Mouse (Mus musculus) erythroblast, embryonic 14.5 days (primary cell): ENCODE measurements around the gene Gpn2. TPM values are rescaled to one million over a fixed set of nuclear protein-coding genes. Genes with fewer than 3 reads are reported as not detected.

Source experiments
- H3K27me3 ChIP-seq: 2 replicates; pipeline ENCODE4 v1.6.1; 2012; ENCODE audit warnings: inconsistent platforms; ENCODE audit not compliant: control insufficient read depth
- H3K36me3 ChIP-seq: 2 replicates; pipeline ENCODE4 v1.6.1; 2012; ENCODE audit warnings: mild to moderate bottlenecking, inconsistent platforms; ENCODE audit not compliant: control insufficient read depth
- H3K4me1 ChIP-seq: 2 replicates; pipeline ENCODE4 v1.6.1; 2012; ENCODE audit warnings: inconsistent platforms; ENCODE audit not compliant: control insufficient read depth
- H3K4me3 ChIP-seq: replicated peaks from 2 replicates; pipeline ENCODE3; 2012; ENCODE audit warnings: moderate library complexity, mild to moderate bottlenecking, inconsistent platforms
- H3K9me3 ChIP-seq: 2 replicates; pipeline ENCODE4 v1.6.1; 2012; ENCODE audit warnings: low read length, inconsistent platforms, mixed read lengths; ENCODE audit not compliant: control insufficient read depth
- GATA1 ChIP-seq: IDR thresholded peaks from 2 replicates; pipeline ENCODE4 v1.6.1; 2012; ENCODE audit warnings: low read length, inconsistent platforms, mixed read lengths
- TAL1 ChIP-seq: IDR thresholded peaks from 3 replicates; pipeline ENCODE4 v1.6.1; 2012; ENCODE audit warnings: low read length, inconsistent platforms, mixed read lengths
- polyA plus RNA-seq: library from polyadenylated mRNA; stranded (reverse); fragments of >175 nt; gene quantifications from 2 replicates; pipeline ENCODE4 v1.2.3, GENCODE M21; 2012

The Gpn2 gene
- polyA plus RNA-seq, 1 experiment: 4.2 TPM

DNA sequence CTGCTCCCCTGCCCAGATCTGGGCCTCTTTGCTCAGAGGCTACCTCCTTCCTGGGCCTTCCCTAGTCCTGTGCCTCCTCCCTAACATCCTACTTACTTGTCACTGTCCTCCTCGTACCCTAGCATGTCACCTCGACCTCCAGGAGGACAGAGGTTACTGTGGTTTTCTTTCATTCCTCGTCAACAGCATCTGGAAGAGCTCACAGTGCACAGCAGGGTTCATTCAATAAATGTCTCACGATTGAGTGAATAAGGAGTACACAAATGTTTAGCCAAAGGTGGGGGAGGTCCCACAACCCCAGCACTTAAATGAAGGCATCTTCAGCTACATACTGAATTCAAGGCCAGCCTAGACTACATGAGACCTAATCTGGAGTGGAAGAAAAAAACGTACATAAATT is 42.1 kb downstream of the Gpn2 start:
- H3K36me3 ChIP-seq: peaks cover 5% of the 10 kb centered on the region; the same call in 1 of the 2 replicates

DNA sequence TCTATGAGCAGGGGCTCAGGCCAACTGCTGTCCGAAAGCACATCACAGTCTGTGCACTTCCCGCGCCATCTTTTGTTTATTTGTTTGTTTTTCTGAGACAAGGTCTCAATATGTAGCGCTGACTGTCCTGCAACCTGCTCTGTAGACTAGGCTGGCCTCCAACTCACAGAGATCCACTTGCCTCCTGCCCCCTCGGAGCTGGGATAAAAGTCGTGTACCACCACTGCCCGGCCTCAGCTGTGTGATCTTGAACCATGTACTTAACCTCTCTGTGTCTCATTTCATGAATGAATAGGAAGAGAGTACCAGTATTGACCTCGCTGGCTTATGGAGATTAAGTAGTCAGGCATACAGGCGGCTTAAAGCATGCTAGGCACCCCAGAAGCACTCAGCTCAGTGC is 42.5 kb downstream of the Gpn2 start:
- Histone ChIP-seq H3K9me3 (no peaks in the 10 kb centered on the region), H3K4me1 (peaks cover 7% of the 10 kb centered on the region; the same call in 1 of the 2 replicates), H3K27me3 (no peaks in the 10 kb centered on the region), H3K4me3 (no peak overlapping the region), H3K36me3 (peaks cover 5% of the 10 kb centered on the region; the same call in 1 of the 2 replicates)
- TF ChIP-seq TAL1: no peak

More for the DNA sequence above, 42.1 kb downstream of the Gpn2 start:
- H3K27me3 ChIP-seq: no peaks in the 10 kb centered on the region
- no peak overlapping the region for H3K4me3 ChIP-seq
- H3K9me3 ChIP-seq: no peaks in the 10 kb centered on the region
- TF ChIP-seq TAL1 (no peak), GATA1 (no peak)
- peaks cover 4% of the 10 kb centered on the region; the same call in 1 of the 2 replicates for H3K4me1 ChIP-seq

DNA sequence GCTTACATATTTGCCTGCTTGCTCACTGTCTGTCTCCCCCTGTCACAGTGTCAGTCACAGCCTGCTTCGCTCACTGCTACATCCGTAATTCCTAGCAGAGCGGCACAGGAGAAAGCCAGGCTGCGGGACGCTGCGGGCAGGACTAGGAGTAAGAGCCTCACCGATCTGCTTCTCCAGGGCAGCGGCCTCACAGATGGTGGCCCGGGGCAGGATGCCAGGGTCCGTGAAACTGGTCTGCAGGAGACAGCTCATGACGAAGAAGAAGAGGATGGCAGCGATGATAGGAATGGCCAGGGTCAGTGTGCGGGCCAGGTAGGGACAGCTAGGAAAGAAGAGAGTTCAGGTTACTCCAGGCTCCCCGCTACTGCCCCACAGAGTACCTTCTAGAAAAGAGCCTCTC is 42.9 kb downstream of the Gpn2 start:
- Histone ChIP-seq H3K27me3 (peaks cover 2% of the 10 kb centered on the region), H3K4me3 (no peak overlapping the region), H3K4me1 (peaks cover 8% of the 10 kb centered on the region), H3K36me3 (peaks cover 5% of the 10 kb centered on the region; the same call in 1 of the 2 replicates), H3K9me3 (no peaks in the 10 kb centered on the region)
- no peak for TF ChIP-seq TAL1
- no peak for TF ChIP-seq GATA1

GRCm38 (mm10) chr4:133628517-133628916 is 44.4 kb downstream of the Gpn2 start:
- peaks cover 19% of the 10 kb centered on the region for H3K4me1 ChIP-seq
- H3K27me3 ChIP-seq: peaks cover 9% of the 10 kb centered on the region
- TF ChIP-seq TAL1: no peak
- TF ChIP-seq GATA1: no peak
- no peak overlapping the region for H3K4me3 ChIP-seq
- no peaks in the 10 kb centered on the region for H3K9me3 ChIP-seq
- peaks cover 5% of the 10 kb centered on the region; the same call in 1 of the 2 replicates for H3K36me3 ChIP-seq

GRCm38 (mm10) chr4:133629191-133629590 is 45.0 kb downstream of the Gpn2 start:
- TF ChIP-seq GATA1 (no peak), TAL1 (no peak)
- Histone ChIP-seq H3K27me3 (peaks cover 9% of the 10 kb centered on the region), H3K4me1 (peaks cover 26% of the 10 kb centered on the region), H3K36me3 (peaks cover 3% of the 10 kb centered on the region; the same call in 1 of the 2 replicates), H3K4me3 (no peak overlapping the region), H3K9me3 (no peaks in the 10 kb centered on the region)

GRCm38 (mm10) chr4:133630326-133630920 is 46.3 kb downstream of the Gpn2 start:
- peaks cover 9% of the 10 kb centered on the region for H3K27me3 ChIP-seq
- no peak for TF ChIP-seq GATA1
- no peak for TF ChIP-seq TAL1
- peaks cover 26% of the 10 kb centered on the region for H3K4me1 ChIP-seq
- no peak overlapping the region for H3K4me3 ChIP-seq
- H3K36me3 ChIP-seq: peaks cover 3% of the 10 kb centered on the region; the same call in 1 of the 2 replicates
- H3K9me3 ChIP-seq: no peaks in the 10 kb centered on the region

DNA sequence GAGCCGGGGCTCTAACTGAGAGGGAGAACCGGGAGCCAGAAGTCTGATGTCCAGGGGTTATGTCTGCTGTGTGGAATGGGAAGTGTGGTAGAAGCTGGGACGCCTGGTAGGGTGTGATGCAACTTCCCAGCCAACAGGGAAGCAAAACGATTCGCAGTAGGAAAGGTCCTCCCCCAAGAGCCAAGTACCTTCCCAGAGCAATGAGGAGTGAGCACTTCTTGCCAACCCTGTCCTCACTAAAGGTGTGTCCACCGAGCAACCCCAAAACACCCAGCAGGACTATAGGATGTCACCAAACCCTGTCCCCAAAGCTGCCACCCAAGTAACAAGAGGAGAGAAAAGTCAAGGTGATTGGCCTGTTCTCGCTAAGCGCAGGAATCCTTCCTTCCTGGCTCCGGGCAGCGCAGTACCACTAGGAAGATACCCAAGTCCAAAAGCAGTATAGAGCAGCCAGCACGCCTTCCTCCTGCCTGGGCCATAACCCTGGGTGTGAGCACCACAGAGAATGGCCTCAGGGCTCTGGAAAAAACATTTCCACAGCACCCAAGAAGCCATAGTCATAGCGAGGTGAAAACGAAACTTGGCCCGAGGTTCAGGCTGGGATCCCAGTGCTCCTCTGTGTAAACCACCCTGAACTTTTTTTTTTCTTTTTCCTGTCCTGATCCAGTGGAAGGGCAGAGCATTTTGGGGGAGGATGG is 47.1 kb downstream of the Gpn2 start:
- Histone ChIP-seq H3K36me3 (peaks cover under 1% of the 10 kb centered on the region; the same call in 1 of the 2 replicates), H3K4me1 (peaks cover 24% of the 10 kb centered on the region), H3K27me3 (peaks cover 9% of the 10 kb centered on the region), H3K9me3 (no peaks in the 10 kb centered on the region), H3K4me3 (no peak overlapping the region)
- TF ChIP-seq TAL1: no peak
- TF ChIP-seq GATA1: no peak

DNA sequence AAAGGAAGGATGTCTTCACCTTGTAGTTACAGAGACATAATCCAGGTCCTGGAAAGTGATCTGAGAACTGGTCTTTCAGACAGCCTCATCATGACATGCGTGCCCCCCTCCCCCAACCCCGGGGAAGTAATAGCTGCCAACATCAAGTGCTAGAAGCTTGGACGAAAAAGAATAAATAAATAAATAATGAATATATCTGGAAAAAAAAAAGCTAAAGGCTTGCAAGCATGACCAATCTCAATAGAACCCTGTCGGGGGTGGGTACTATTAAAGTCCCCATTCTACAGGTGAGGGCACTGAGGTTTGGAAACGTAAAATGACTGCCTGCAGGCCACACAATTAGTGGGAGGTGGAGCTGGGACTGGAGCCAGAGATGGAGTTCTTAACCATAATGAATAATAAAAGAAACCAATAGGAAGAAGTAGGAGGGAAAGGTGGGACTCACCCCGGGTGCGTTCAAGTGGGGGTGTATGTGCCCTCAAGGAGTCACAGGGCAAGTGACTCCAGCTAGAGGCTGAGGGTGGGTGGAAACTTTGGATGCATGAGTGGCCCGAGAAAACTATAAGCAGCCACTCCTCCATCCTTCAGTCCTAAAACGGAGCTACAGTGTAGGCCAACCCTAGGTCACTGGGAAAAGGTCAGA is 47.7 kb downstream of the Gpn2 start:
- Histone ChIP-seq H3K36me3 (no peaks in the 10 kb centered on the region), H3K4me3 (peak overlapping the region; percentile 67), H3K27me3 (peaks cover 9% of the 10 kb centered on the region), H3K4me1 (peaks cover 24% of the 10 kb centered on the region), H3K9me3 (no peaks in the 10 kb centered on the region)
- TF ChIP-seq TAL1: no peak
- TF ChIP-seq GATA1: no peak

DNA sequence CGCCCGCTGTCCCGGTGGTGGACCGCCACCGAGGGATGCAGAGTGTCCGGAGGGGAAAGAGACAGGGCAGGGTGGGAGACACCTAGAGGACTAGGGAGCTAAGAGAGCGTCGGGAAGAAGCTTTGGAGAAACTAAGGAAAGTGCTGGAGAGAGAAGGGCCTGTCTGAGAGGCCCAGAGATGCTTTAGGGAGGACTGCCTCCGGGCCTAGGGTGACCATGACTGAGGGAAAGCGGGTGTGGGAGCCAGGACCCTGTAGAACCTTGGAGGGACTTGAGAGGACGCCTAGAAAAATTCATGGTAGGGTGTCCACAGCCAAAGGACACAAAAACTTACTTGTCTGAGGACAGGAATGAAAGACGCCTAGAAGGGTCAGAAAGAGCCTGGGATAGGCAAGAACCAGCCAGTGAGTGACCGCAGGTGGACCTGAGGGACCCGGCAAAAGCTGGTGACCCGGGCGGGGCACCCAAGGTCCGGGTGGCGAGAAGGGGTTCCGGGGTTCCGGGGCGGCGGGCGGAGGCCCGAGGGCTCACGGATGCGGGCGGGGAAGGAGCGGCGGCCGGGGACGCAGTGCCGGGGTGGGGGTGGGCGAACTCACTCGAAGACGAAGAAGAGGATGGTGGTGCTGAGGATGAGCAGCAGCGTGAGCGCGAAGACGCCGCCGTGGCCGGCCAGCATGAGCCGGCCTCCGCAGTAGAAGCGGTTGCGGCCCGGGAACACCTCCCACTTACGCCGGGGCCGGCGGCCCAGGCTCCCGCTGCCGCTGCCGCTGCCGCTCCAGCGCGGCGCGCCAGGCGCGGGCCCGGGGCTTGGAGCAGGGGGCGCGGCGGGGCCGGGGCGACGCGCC is 48.5 kb downstream of the Gpn2 start:
- H3K4me3 ChIP-seq: peak overlapping the region; percentile 67
- no peaks in the 10 kb centered on the region for H3K36me3 ChIP-seq
- peaks cover 9% of the 10 kb centered on the region for H3K27me3 ChIP-seq
- no peaks in the 10 kb centered on the region for H3K9me3 ChIP-seq
- peaks cover 24% of the 10 kb centered on the region for H3K4me1 ChIP-seq
- TF ChIP-seq TAL1 (no peak), GATA1 (no peak)
